Mouse (Mus musculus) cortical plate, adult 2 months (tissue): ENCODE results near the gene L3mbtl1.

Experiments used
- CTCF ChIP-seq: fragments of 200-500 bp; IDR thresholded peaks from 2 replicates; pipeline ENCODE4 v1.5.1; 2011; ENCODE audit warnings: mild to moderate bottlenecking, control low read depth, low read length; ENCODE audit not compliant: insufficient read depth; ENCODE audit errors: extremely low read depth
- POLR2A ChIP-seq: fragments of 200-500 bp; IDR thresholded peaks from 2 replicates; pipeline ENCODE4 v1.6.1; 2011; ENCODE audit warnings: mild to moderate bottlenecking, low read length, control low read depth; ENCODE audit not compliant: insufficient read depth; ENCODE audit errors: extremely low read depth

GRCm38 (mm10) chr2:162966734-162967133 lies 23.5 kb downstream of the L3mbtl1 start:
- TF ChIP-seq POLR2A (no peak), CTCF (no peak)
